Mouse (Mus musculus) kidney, adult 2 months (tissue): ENCODE results near the gene Prr14. TPM values are rescaled to one million over a fixed set of nuclear protein-coding genes. Genes with fewer than 3 reads are reported as not detected.
A peak's percentile ranks its signal among the peaks of the same experiment; 100 is the strongest.
"Not testable (repeated sequence)": the region's sequence is repeated elsewhere in the genome, so short reads cannot be mapped to it uniquely, and the experiment has no call there.

Experiments
- DNase-seq: peaks from one replicate; pipeline ENCODE4 v3.0.0; 2021
- H3K27ac ChIP-seq: fragments of 200-500 bp; 2 replicates; pipeline ENCODE4 v1.5.1; 2012; ENCODE audit warnings: low read depth, low read length, control low read depth, inconsistent platforms; ENCODE audit not compliant: insufficient read depth
- H3K27me3 ChIP-seq: fragments of 200-500 bp; replicated peaks from 2 replicates; pipeline ENCODE4 v1.6.1; 2012; ENCODE audit warnings: mild to moderate bottlenecking, moderate library complexity, low read length, inconsistent platforms; ENCODE audit not compliant: control insufficient read depth, insufficient read depth
- H3K36me3 ChIP-seq: fragments of 200-500 bp; 2 replicates; pipeline ENCODE4 v1.6.1; 2012; ENCODE audit warnings: mild to moderate bottlenecking, moderate library complexity, low read length, inconsistent platforms; ENCODE audit not compliant: control insufficient read depth, insufficient read depth
- H3K4me1 ChIP-seq: fragments of 200-500 bp; 2 replicates; pipeline ENCODE4 v1.6.1; 2011; ENCODE audit warnings: low read length; ENCODE audit not compliant: control insufficient read depth, insufficient read depth
- H3K4me3 ChIP-seq: fragments of 200-500 bp; 2 replicates; pipeline ENCODE4 v1.5.1; 2011; ENCODE audit warnings: mild to moderate bottlenecking, low read depth, low read length, control low read depth; ENCODE audit not compliant: insufficient read depth
- CTCF ChIP-seq: fragments of 200-500 bp; conservative IDR thresholded peaks from 2 replicates; pipeline ENCODE4 v1.5.1; 2011; ENCODE audit warnings: low read depth, mild to moderate bottlenecking, control low read depth, low read length, moderate library complexity, mixed read lengths; ENCODE audit not compliant: insufficient read depth, insufficient read length
- POLR2A ChIP-seq: fragments of 200-500 bp; IDR thresholded peaks from one replicate; pipeline ENCODE4 v1.6.1; 2011; ENCODE audit warnings: low read depth, low read length, control low read depth
- WGBS: fragments of 180-500 bp; shearing (Covaris S2); methylation state at CpG from one replicate; pipeline ENCODE4 v1.1.7; 2018; 5-methylcytosine and 5-hydroxymethylcytosine counted together
- polyA plus RNA-seq: library from polyadenylated mRNA; depleted of rRNA; stranded (reverse); fragments of >200 nt; gene quantifications from 2 replicates; pipeline ENCODE4 v1.2.3, GENCODE M21; 2012

Gene Prr14
- polyA plus RNA-seq, 1 experiment = 58.7 TPM

- peaks cover 3% of the 10 kb centered on the region for H3K36me3 ChIP-seq
- no peak overlapping the region for H3K4me3 ChIP-seq
These were observed 35.2 kb downstream of the Prr14 start for GRCm38 (mm10) chr7:127494648-127495047.

GRCm38 (mm10) chr7:127497382-127497781, 38.0 kb downstream of the Prr14 start:
- 66% methylated on average over 2 of the region's 2 CpGs for WGBS
- no peak for DNase-seq
- Histone ChIP-seq H3K4me3 (no peak overlapping the region), H3K27ac (no peak overlapping the region), H3K4me1 (no peaks in the 10 kb centered on the region), H3K36me3 (no peaks in the 10 kb centered on the region), H3K27me3 (no peaks in the 10 kb centered on the region)
- TF ChIP-seq CTCF (no peak), POLR2A (no peak)

More at GRCm38 (mm10) chr7:127494648-127495047, 35.2 kb downstream of the Prr14 start:
- H3K4me1 ChIP-seq = no peaks in the 10 kb centered on the region
- DNase-seq = no peak
- TF ChIP-seq CTCF (no peak), POLR2A (no peak)
- no peak overlapping the region for H3K27ac ChIP-seq
- no peaks in the 10 kb centered on the region for H3K27me3 ChIP-seq

DNA sequence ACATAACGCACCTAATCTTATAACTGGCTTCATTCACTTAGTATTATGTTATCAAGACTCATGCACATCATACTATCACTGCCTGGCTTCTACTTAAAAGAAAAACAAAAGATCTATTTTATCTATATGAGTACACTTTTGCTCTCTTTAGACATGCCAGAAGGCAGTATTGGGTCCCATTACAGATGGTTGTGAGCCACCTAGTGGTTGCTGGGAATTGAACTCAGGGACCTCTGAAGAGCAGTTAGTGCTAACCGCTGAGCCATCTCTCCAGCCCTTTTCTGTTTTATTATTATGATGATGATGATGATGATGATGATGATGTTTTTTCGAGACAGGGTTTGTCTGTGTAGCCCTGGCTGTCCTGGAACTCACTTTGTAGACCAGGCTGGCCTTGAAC, 39.0 kb downstream of the Prr14 start:
- Histone ChIP-seq H3K4me1 (no peaks in the 10 kb centered on the region), H3K4me3 (no peak overlapping the region), H3K27me3 (no peaks in the 10 kb centered on the region), H3K36me3 (no peaks in the 10 kb centered on the region), H3K27ac (no peak overlapping the region)
- DNase-seq = peak; percentile 63
- WGBS = 44% methylated on average over 3 of the region's 3 CpGs
- peak; percentile 53 for TF ChIP-seq CTCF
- TF ChIP-seq POLR2A = no peak

DNA sequence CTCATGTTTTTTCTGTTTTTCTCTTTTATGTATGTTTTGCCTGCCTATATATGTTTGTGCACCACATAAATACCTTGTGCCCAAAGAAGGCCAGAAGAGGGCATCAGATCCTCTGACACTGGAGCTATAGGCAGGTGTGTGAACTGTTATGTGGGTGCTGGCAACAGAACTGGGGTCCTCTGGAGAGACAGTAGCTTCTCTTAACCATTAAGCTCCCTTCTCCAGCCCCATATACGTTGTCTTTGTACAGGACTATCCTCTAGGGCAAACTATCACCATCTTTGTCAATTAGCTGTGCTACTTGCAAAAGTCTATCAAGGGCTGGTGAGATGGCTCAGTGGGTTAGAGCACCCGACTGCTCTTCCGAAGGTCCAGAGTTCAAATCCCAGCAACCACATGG, 48.9 kb downstream of the Prr14 start:
- DNase-seq = no peak
- 91% methylated on average over 3 of the region's 3 CpGs for WGBS
- no peak overlapping the region for H3K27ac ChIP-seq
- no peak overlapping the region for H3K4me3 ChIP-seq
- H3K36me3 ChIP-seq = no peaks in the 10 kb centered on the region
- H3K4me1 ChIP-seq = no peaks in the 10 kb centered on the region
- H3K27me3 ChIP-seq = no peaks in the 10 kb centered on the region
- TF ChIP-seq CTCF (no peak), POLR2A (no peak)

- not testable (repeated sequence) for H3K27me3 ChIP-seq, DNase-seq, H3K4me1 ChIP-seq, H3K27ac ChIP-seq, H3K36me3 ChIP-seq, H3K4me3 ChIP-seq
- WGBS = 83% methylated on average over 4 of the region's 4 CpGs
These were observed 50.4 kb downstream of the Prr14 start for GRCm38 (mm10) chr7:127509830-127510229.

DNA sequence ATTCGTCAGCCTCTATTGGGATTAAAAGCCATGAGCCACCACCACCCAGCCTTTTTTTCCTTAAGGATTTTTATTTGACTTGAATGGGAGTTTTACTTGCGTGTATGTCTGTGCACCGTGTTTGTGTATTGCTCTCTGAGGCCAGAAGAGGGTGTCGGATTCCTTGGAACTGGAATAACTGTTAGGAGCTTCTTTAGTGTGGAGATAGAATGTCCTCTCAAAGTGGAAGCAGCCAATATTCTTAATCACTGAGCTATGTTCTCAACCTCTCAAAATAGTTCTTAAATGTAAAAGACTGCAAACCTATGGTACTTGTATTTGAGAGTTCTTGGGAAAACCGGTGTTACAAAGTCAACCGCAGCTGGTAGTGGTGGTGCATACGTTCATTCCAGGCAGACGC, 51.8 kb downstream of the Prr14 start:
- peak; percentile 58 for DNase-seq
- Histone ChIP-seq H3K27me3 (no peaks in the 10 kb centered on the region), H3K4me3 (peak overlapping the region; percentile 17; the same call in 1 of the 2 replicates), H3K27ac (peak overlapping the region; percentile 55), H3K4me1 (peaks cover 6% of the 10 kb centered on the region; the same call in 1 of the 2 replicates), H3K36me3 (peaks cover 5% of the 10 kb centered on the region)
- no peak for TF ChIP-seq POLR2A
- no peak for TF ChIP-seq CTCF
- 25% methylated on average over 8 of the region's 8 CpGs for WGBS

DNA sequence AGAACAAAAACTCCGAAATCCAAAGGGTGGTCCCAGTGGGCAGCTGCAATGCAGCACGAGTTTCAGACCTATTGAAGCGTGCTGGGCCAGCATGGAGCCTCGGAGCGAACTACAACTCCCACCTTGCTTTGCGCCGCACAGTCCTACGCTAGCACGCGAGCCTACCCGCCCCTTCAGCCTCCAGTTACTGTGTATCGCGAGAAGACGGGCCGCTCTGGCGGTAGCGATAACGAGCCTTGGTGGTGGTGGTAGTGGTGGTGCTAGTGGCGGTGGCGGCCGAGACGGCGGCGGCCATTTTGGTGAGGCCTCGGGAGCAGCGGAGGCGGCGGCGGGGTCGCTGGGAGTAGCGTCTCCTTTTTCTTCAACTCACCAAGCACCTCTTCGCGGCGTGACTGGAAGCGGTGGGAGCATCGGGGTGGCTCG, 52.4 kb downstream of the Prr14 start, which contains the start of gene Srcap:
Gene Srcap (plus strand): TSS at position 176 of the 423 bp plus-strand sequence.
- H3K4me3 ChIP-seq = peak within 1 kb of the TSS; percentile 68
- TF ChIP-seq POLR2A = peak; percentile 73
- TF ChIP-seq CTCF = no peak
- peak; percentile 99 for DNase-seq
- peaks cover 6% of the 10 kb centered on the region; the same call in 1 of the 2 replicates for H3K4me1 ChIP-seq
- H3K36me3 ChIP-seq = peaks cover 6% of the 10 kb centered on the region
- H3K27ac ChIP-seq = peak within 1 kb of the TSS; percentile 94
- WGBS = under 1% methylated on average over 37 of the region's 37 CpGs
- H3K27me3 ChIP-seq = no peaks in the 10 kb centered on the region
